Mouse (Mus musculus): ENCODE results near the gene Nkx1-1.
A peak's percentile ranks its signal among the peaks of the same experiment; 100 is the strongest.

The Nkx1-1 gene

GRCm38 (mm10) chr5:33433201-33434138, at the start of gene Nkx1-1:
Gene Nkx1-1 (minus strand): TSS chr5:33433976.
- DNase-seq (ENCODE audit: low spot score in 2 of 2), result no peak

DNA sequence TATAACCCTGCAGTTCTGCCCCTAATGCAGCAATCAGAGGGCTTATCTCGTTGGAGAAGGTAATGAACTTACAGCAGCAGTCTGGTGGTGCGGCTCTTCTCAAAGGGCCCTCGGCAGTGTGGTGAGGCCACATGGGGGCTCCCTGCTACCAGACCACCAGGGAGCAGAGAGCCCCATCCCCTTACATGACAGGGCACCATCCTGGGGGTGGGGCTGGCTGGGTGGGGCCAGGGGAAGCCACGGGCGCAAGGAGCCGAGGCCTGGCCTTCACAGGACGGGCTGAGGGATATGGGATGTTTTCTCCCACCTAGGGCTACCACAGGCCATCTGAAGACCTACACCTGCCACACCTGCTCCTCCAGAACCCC, 47.5 kb upstream of the Nkx1-1 start:
- no peak for DNase-seq (ENCODE audit: low spot score in 2 of 2)

GRCm38 (mm10) chr5:33480582-33481317, 47.0 kb upstream of the Nkx1-1 start:
- DNase-seq (ENCODE audit: low spot score in 2 of 2), result no peak

GRCm38 (mm10) chr5:33465464-33465863, 31.7 kb upstream of the Nkx1-1 start:
- no peak for DNase-seq (ENCODE audit: low spot score in 2 of 2)

GRCm38 (mm10) chr5:33464390-33464789, 30.6 kb upstream of the Nkx1-1 start:
- no peak for DNase-seq (ENCODE audit: low spot score in 2 of 2)

DNA sequence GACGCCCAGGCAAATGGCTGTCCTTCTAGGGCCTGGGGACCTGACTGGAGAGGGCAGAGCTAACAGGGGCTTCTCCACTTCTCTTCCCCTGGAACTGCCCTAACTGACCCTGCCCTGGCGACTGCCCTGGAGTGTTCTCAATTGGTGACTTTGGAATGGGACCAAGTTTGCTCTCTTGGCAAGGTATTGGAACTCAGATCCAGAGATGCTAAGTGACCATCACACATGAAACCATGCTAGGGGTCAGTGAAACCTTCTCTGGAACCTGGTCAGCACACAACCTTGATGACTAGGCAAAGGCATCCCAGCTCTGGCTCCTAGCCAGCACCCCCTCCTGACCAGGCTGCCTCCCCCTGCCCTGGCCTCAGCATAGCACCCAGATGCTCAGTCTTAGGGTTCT, 25.3 kb upstream of the Nkx1-1 start:
- DNase-seq (ENCODE audit: low spot score in 2 of 2), result no peak

DNA sequence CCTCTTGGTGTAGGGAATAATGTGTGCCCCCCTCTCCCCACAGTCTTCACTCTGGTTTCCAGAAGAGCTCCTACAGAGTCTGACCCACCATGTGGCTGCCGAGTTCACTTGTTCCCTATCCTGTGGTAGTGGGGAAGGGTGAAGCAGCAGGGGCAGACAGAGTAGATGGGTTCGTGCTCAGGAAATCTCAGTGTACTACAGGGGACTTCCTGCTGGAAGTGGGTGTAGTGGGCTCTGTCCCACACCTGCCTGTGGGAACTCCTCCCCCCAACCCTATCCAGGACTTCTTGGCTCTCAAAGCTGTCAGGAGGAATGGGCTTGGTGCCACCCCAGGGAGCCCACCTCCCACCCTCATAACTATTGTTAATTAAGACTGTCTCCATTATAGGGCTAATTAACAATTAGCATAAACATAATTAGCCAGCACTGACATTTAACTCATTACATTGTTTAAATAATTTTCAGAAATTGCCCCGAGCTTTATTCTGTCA, 24.4 kb upstream of the Nkx1-1 start:
- no peak for DNase-seq (ENCODE audit: low spot score in 2 of 2)

GRCm38 (mm10) chr5:33455737-33456136, 22.0 kb upstream of the Nkx1-1 start:
- DNase-seq (ENCODE audit: low spot score in 2 of 2), result no peak

GRCm38 (mm10) chr5:33443794-33444193, 10.0 kb upstream of the Nkx1-1 start:
- DNase-seq (ENCODE audit: low spot score in 2 of 2), result no peak

- DNase-seq (ENCODE audit: low spot score in 2 of 2), result no peak
Measured at GRCm38 (mm10) chr5:33442927-33443710, 9.3 kb upstream of the Nkx1-1 start.

DNA sequence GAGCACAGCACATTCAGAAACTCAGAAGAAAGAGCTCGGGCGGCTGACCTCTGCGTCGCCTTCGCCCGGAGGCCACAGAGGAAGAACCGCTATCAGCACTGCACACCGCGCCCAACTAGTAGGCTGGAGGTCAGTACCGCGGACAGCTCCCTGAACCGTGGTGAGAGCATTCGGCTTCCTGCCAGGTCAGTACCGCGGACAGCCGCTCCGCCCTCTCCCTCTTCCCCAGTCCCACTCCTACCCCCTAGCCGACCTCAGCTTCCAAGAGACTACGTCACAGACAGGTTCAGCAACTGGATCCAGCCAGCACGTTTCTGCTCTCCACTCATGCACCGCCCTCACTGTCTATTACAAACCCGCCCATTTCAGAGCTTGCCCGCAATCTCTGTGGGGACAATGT, 4.4 kb upstream of the Nkx1-1 start:
- peak; percentile 86 to 97 for DNase-seq (ENCODE audit: low spot score in 2 of 2)

DNA sequence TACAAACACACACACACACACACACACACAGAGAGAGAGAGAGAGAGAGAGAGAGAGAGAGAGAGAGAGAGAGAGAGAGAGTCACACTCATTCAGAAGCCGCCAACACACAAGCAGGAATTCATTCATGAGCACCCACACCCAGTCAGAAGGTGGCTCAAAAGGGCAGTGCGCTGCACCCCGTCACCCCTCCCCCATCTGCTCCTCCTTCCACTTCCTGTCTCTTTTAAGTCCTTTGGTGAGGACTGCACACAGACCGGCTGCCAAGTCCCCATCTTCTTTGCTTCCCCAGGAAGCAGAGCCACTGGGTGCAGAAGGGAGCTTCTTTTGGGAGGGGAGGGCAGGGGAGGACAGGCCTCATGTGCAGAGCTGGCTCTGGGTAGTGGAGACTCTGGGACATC, 2.2 kb upstream of the Nkx1-1 start:
- no peak for DNase-seq (ENCODE audit: low spot score in 2 of 2)

DNA sequence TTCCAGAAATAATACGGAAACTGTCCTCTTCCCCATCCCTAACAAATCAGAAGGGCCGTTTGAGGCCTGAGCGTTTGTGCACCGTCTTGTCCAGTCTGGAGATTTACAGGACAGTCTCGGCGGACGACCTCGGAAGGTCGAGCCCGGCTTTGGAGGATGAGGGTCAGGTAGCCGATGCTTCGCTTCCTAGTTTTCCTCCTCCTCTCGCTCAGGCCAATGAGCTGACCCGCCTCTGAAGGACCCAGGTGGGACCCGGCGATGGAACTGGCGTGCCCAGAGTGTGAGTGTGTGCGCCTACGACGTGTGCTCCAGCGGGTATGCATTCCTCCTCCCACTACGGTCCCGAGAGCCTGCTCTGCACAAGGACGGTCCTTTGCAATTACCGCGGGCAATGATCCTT, 1.4 kb upstream of the Nkx1-1 start:
- DNase-seq (ENCODE audit: low spot score in 2 of 2), result no peak

DNA sequence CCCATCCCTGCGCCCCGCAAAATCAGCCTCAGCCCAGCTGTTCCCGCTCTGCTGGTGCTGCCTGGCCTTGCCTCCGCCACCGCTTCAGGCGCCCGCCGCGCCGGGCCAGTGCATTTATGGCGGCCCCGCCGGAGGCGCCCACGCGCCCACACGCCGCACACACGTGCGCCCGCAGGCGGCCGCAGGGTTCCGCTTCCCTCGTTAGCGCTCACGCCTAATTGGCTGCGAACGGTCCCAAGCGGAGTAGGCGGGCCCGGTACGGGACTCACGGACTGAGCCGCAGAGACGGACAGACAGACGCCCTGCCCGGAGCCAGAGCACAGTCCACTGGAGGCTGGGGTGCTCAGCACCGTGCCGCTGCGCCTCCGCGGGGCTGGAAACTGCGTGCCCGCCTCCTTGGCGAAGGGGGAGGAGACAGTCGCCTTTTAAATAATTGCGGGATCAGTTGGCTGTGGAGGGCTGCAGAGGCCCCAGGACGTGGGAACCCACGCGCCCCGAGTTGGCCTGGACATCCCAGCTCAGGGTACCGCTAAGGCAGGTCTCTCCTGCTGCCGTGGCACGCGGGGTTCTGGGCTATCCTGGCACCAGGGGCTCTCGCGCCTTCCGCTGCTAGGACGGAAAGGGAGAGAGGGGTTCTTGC, 485 bp upstream of the Nkx1-1 start:
- no peak for DNase-seq (ENCODE audit: low spot score in 2 of 2)

DNA sequence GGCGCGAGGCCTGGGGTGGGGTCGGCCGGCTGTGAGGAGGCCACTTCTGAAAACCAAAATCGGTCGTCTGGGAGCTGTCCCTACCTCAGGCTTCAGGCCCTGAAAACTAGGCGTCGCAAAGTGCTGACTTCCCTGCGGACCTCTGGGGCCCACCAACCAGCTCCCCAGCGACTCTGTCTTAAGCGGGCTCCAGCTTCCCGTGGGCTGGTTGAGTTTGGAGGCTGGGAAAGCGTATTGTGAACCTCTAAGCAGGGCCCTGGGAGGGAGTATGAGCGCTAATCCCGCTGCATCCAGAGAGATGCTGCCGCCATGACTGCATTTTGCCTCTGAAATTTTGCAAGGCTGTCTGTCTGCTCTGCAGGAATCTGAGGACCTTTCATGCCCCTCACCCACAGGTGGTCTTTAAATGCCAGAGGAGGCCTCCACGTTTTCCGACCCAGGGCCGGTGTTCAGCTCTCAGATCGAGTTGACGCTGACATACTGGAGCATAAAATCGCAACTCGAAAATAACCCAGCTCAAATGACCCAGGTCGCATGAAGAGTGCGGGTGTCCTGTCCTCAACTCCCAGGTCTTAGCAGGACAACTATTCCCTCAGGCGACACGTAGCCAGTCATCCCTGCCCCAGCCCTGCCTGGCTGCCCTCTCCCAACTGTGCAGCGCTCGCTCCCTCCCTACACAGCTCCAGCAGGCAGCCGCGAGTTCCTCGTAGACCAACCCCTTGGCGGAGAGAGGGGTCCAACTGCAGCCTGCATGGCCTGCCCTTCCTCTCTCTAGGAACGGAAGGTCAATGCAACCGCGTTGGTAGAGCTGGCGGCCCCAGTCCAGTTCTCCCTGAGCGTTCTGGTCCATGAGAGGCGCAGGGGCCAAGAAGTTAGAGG, 1.5 kb downstream of the Nkx1-1 start:
- DNase-seq (ENCODE audit: low spot score in 2 of 2), result no peak

DNA sequence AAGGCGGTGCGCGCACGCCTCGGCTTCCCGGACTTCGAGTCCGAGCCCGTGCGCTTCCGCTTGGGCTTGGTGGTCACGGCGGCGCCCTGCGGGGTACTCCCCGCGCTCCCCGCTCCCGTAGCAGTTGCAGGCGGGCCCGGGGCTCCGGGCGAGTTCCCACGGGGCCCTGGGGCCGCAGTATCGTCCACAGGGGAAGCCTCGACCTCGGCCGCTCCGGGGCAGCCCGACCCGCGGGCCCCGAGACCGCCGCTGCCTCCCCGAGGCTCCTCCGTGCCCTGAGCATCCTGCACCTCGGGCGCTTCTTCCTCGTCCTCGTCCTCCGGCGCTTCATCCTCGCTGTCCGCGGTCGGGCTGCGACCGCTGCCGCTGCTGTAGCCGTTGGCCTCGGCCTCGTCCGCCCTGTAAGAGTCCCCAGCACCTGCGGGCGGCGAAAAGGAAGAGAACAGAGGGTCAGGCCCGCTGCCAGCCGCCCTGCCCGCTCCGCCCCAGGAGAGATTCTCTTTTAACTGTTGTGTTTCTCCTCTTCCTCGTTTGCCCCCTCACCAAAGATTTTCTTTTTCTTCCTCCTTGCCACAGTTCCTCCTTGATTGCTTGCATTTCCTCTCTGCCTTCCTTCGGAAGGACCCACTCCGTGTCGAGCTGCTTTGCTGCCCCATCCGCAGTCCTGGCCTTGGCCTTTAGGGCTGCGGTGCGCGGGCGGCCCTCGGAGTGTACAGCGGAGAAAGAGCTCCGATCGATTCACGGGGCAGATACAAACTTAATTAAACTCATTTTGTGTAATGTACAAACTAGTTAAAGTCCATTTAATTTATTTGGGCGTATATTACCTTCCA, 2.4 kb downstream of the Nkx1-1 start:
- no peak for DNase-seq (ENCODE audit: low spot score in 2 of 2)

DNA sequence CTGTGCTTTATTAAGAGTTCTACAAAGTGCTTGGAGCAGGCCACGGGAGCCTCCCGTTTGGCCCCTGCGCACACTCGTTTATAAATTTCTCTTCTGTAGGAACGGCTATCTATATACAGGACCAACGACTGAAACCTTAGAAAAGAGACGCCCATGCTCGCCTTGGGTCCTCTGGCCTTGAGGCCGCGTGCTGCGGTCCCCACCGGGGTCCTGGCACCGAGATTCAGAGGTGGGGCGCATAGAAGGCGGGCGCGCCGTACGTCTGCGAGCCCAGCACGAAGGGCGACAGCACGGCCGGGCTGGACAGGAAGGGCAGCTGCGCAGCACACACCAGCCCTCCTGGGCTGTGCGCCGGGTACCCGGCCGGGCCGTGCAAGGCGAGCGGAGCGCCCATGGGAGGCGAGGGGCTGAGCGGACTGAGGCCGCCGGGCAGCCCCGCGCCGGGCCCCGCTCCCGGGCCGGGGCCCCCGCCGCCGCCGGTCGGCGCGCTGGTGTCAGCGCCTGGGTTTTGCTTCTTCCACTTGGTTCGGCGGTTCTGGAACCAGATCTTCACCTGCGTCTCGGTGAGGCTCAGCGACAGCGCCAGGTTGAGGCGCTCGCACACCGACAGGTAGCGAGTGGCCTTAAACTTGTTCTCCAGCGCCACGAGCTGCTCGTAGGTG, 3.1 kb downstream of the Nkx1-1 start:
- DNase-seq (ENCODE audit: low spot score in 2 of 2), result no peak

- DNase-seq (ENCODE audit: low spot score in 2 of 2), result no peak
Measured at GRCm38 (mm10) chr5:33430106-33430505, 3.7 kb downstream of the Nkx1-1 start.

DNA sequence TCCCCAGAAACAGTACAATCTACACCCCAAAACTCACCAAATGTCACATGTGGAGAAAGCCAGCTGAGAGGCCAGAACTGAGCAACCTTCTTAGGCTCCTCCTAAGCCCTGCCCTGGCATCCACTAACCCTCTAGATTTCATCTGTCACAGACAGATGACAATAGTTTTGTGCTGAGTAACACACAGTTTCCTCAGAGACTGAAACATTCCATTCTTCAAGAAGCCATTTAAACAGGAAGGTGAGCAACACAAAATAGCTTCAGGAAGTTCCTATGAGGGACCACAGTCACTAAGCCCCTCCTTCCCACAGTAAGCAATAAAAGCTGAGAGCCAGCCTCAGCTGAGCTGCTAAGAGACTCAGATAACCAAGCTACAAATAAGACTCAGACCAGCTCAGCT, 6.3 kb downstream of the Nkx1-1 start:
- no peak for DNase-seq (ENCODE audit: low spot score in 2 of 2)

Data from urinary bladder, postnatal 4 days (tissue).